Comparison of ENCODE assay signal across 25 mouse cellular contexts in genomic region chr15:75221942-75222341, GRCm38 (mm10). TPM values are rescaled to one million over a fixed set of nuclear protein-coding genes. Genes with fewer than 3 reads are reported as not detected.
DNase-seq lines count a peak whose midpoint lies in the region; ATAC-seq and TF ChIP-seq lines count a peak whose summit lies in the region.
"Had no signal": no experiment of that assay in that cellular context is flagged by ENCODE, and none has a peak within 500 bp of the region (broad histone marks: within the 10 kb centered on the region; RNA-seq: fewer than 3 reads in every experiment).

No protein-coding gene starts in this region.

- no peaks in the 10 kb centered on the region for H3K4me1 ChIP-seq in heart, embryonic 12.5 days (replicated peaks)
- no peaks in the 10 kb centered on the region for H3K4me1 ChIP-seq in heart, embryonic 10.5 days

- peaks cover 14% of the 10 kb centered on the region for H3K9me3 ChIP-seq in heart, embryonic 12.5 days (replicated peaks)
- H3K9me3 ChIP-seq in heart, embryonic 10.5 days: peaks cover 8% of the 10 kb centered on the region; the same call in 1 of the 2 replicates

- H3ac ChIP-seq in myocyte (ENCODE audit: control insufficient read depth, insufficient read length): no peak overlapping the region

- H3K27ac ChIP-seq in heart, embryonic 12.5 days (ENCODE audit: poor library complexity, severe bottlenecking): no peak overlapping the region
- H3K27ac ChIP-seq in heart, embryonic 10.5 days: no peak overlapping the region

- H3K79me2 ChIP-seq in myocyte (ENCODE audit: control insufficient read depth, insufficient read depth): no peaks in the 10 kb centered on the region

- no peak for TF ChIP-seq POLR2A in myocyte (IDR thresholded peaks at IDR 0.05; ENCODE audit: insufficient read length, low read depth)

- no peak overlapping the region for H3K4me3 ChIP-seq in heart, embryonic 12.5 days
- no peak overlapping the region for H3K4me3 ChIP-seq in heart, embryonic 10.5 days
- H3K4me3 ChIP-seq in myocyte: no peak overlapping the region

- DNase-seq in heart, adult 11 months: peak; percentile 63
- peak; percentile 55 for DNase-seq in heart, embryonic 10.5 days (ENCODE audit: low spot score)
- DNase-seq in heart, adult 18-20 months: no peak
- no peak for DNase-seq in spleen, adult 18-20 months
- DNase-seq: adrenal gland, adult 2 months; adrenal gland, adult 8-10 months; adrenal gland, postnatal 10 days; adrenal gland, postnatal 14 days; adrenal gland, postnatal 25 days; adrenal gland, postnatal 36 days; B cell, adult 2 months; cerebellum, adult 11 months; cerebellum, adult 11-12 months; cerebellum, adult 18-20 months had no signal

- no peak overlapping the region for H3K4me2 ChIP-seq in heart, embryonic 12.5 days
- no peak overlapping the region for H3K4me2 ChIP-seq in myocyte (ENCODE audit: low read depth)

- no peak for ATAC-seq in heart, embryonic 12.5 days (ENCODE audit: insufficient number of reproducible peaks, low FRiP score)
- ATAC-seq: activated CD4-positive, CD25-positive, alpha-beta regulatory T cell, adult 4 months; CD4-positive, CD25-positive, alpha-beta regulatory T cell, adult 4 months; Patski had no signal

- H3K9ac ChIP-seq in heart, embryonic 12.5 days: no peak overlapping the region

- H3K27me3 ChIP-seq in heart, embryonic 12.5 days (replicated peaks): no peaks in the 10 kb centered on the region
- H3K27me3 ChIP-seq in heart, embryonic 10.5 days (ENCODE audit: insufficient read depth, poor library complexity, severe bottlenecking): no peaks in the 10 kb centered on the region
- no peaks in the 10 kb centered on the region for H3K27me3 ChIP-seq in myocyte (ENCODE audit: control insufficient read depth, insufficient read depth, insufficient read length)
- H3K27me3 ChIP-seq: Patski had no signal

- H3K36me3 ChIP-seq in heart, embryonic 12.5 days: no peaks in the 10 kb centered on the region
- no peaks in the 10 kb centered on the region for H3K36me3 ChIP-seq in heart, embryonic 10.5 days
- no peaks in the 10 kb centered on the region for H3K36me3 ChIP-seq in myocyte (ENCODE audit: control insufficient read depth, insufficient read depth)
- H3K36me3 ChIP-seq: G1E had no signal

TF ChIP-seq in myocyte, 11 proteins besides CTCF, POLR2A, EP300 and RAD21:
- peak; percentile 92 to 94 (median 94) for TF ChIP-seq MYOG (IDR thresholded peaks at IDR 0.05; ENCODE audit: control insufficient read depth in 1 of 3, insufficient read depth in 1 of 3, insufficient read length in 2 of 3, low read depth in 2 of 3)
- no peak for TF ChIP-seq MAX (IDR thresholded peaks at IDR 0.05; ENCODE audit: low read depth)
- peak; percentile 52 to 97 (median 83) for TF ChIP-seq MYOD1 (IDR thresholded peaks at IDR 0.05; ENCODE audit: control insufficient read depth in 1 of 3, insufficient read length in 2 of 3, low read depth in 2 of 3)
- peak; percentile 46 for TF ChIP-seq SRF (IDR thresholded peaks at IDR 0.05; ENCODE audit: control insufficient read depth, insufficient read length, low read depth)
- TF ChIP-seq E2F4 (IDR thresholded peaks at IDR 0.05; ENCODE audit: insufficient read depth): no peak
- TF ChIP-seq REST (IDR thresholded peaks at IDR 0.05; ENCODE audit: insufficient read depth, insufficient read length): no peak
- no peak for TF ChIP-seq POLR2AphosphoS2 (IDR thresholded peaks at IDR 0.05; ENCODE audit: insufficient read length, low read depth)
- TF ChIP-seq TCF12 (IDR thresholded peaks at IDR 0.05; ENCODE audit: insufficient read depth, poor library complexity, severe bottlenecking): no peak
- no peak for TF ChIP-seq USF1 (IDR thresholded peaks at IDR 0.05; ENCODE audit: low read depth)
- TF ChIP-seq TCF3 (IDR thresholded peaks at IDR 0.05; ENCODE audit: insufficient read length, low read depth): peak; percentile 67
- TF ChIP-seq CEBPB (IDR thresholded peaks at IDR 0.05; ENCODE audit: insufficient read depth, poor library complexity, severe bottlenecking): no peak

RNA-seq across cellular contexts. Expression of gene BC025446, which starts 5.8 kb away (rescaled TPM):
- polyA plus RNA-seq in heart, embryonic 12.5 days (2016; fragmentation: Nextera tagmentation; extraction: Ambion mirVana): not detected in 2 replicates
- polyA plus RNA-seq in heart, embryonic 10.5 days (2016; fragmentation: Nextera tagmentation; extraction: Ambion mirVana): 0.18 TPM in 1 of 2 replicates, not detected in the other
- total RNA-seq in heart, adult 18-20 months (2021): not detected
- 2.4 TPM for polyA plus RNA-seq in myocyte (2012; fragmentation: generic; extraction: Trizol)
- total RNA-seq: adrenal gland, adult 18-20 months; adrenal gland, postnatal 25 days; adrenal gland, postnatal 36 days; CH12.LX; G1E; MEL had no signal
- polyA plus RNA-seq: activated CD4-positive, CD25-positive, alpha-beta regulatory T cell, adult 4 months; brain, embryonic 14.5 days; CD4-positive, CD25-positive, alpha-beta regulatory T cell, adult 4 months; G1E had no signal

RNA-seq across cellular contexts. Expression of gene Ly6f, which starts 46.3 kb away (rescaled TPM):
- polyA plus RNA-seq in heart, embryonic 12.5 days (2016; fragmentation: Nextera tagmentation; extraction: Ambion mirVana): not detected in 2 replicates
- not detected in 2 replicates for polyA plus RNA-seq in heart, embryonic 10.5 days (2016; fragmentation: Nextera tagmentation; extraction: Ambion mirVana)
- not detected for total RNA-seq in heart, adult 18-20 months (2021)
- polyA plus RNA-seq in myocyte (2012; fragmentation: generic; extraction: Trizol): 0.64 TPM
- total RNA-seq: adrenal gland, adult 18-20 months; adrenal gland, adult 2 months; adrenal gland, adult 8-10 months; adrenal gland, postnatal 10 days; adrenal gland, postnatal 14 days; adrenal gland, postnatal 25 days; adrenal gland, postnatal 36 days; adrenal gland, postnatal 4 days; CH12.LX; G1E; MEL had no signal
- polyA plus RNA-seq: activated CD4-positive, CD25-positive, alpha-beta regulatory T cell, adult 4 months; adrenal gland, adult 2 months; brain, embryonic 14.5 days; CD4-positive, CD25-positive, alpha-beta regulatory T cell, adult 4 months; G1E had no signal

Comparison
In these comparisons a context has a peak if more than half of its experiments do, and no peak if none do; other contexts are left out.
1. DNase-seq: peak in heart, adult 11 months (single experiment) and heart, embryonic 10.5 days (single experiment); none in heart, adult 18-20 months (0 of 2) and spleen, adult 18-20 months (0 of 2).